Mouse (Mus musculus) liver, postnatal 0 days (tissue): ENCODE measurements around the gene Cdon. TPM values are rescaled to one million over a fixed set of nuclear protein-coding genes. Genes with fewer than 3 reads are reported as not detected.

Source experiments
- ATAC-seq: fragments of 200-750 bp; cut with Nextera tagmentation; 2 replicates; pipeline ENCODE4 v1.8.0; 2017; ENCODE audit warnings: mild to moderate bottlenecking, moderate library complexity
- DNase-seq: peaks from one replicate; pipeline ENCODE4 v3.0.0-alpha.2; 2016
- H3K27ac ChIP-seq: fragments of 300-500 bp; sonication (generic); 2 replicates; pipeline ENCODE4 v1.5.1; 2014; ENCODE audit warnings: antibody characterized with exemption, moderate library complexity, mild to moderate bottlenecking, low read depth
- H3K27me3 ChIP-seq: fragments of 300-500 bp; sonication (generic); 2 replicates; pipeline ENCODE4 v1.6.1; 2014; ENCODE audit warnings: low read length, control low read depth, mixed read lengths; ENCODE audit not compliant: insufficient read depth
- H3K36me3 ChIP-seq: fragments of 300-500 bp; sonication (generic); replicated peaks from 2 replicates; pipeline ENCODE4 v1.6.1; 2014; ENCODE audit warnings: mild to moderate bottlenecking, control low read depth, low read length, moderate library complexity, mixed read lengths; ENCODE audit not compliant: insufficient read depth
- H3K4me1 ChIP-seq: fragments of 300-500 bp; sonication (generic); 2 replicates; pipeline ENCODE4 v1.6.1; 2014; ENCODE audit warnings: antibody characterized with exemption, mild to moderate bottlenecking, control low read depth; ENCODE audit not compliant: insufficient read depth
- H3K4me2 ChIP-seq: fragments of 300-500 bp; sonication (generic); 2 replicates; pipeline ENCODE4 v1.6.1; 2014; ENCODE audit warnings: low read depth, mild to moderate bottlenecking, low read length, moderate library complexity, mixed read lengths
- H3K4me3 ChIP-seq: fragments of 300-500 bp; sonication (generic); 2 replicates; pipeline ENCODE4 v1.5.1; 2014; ENCODE audit warnings: low read depth, low read length
- H3K9ac ChIP-seq: fragments of 300-500 bp; sonication (generic); replicated peaks from 2 replicates; pipeline ENCODE4 v1.6.1; 2014; ENCODE audit warnings: mild to moderate bottlenecking, moderate library complexity
- H3K9me3 ChIP-seq: fragments of 300-500 bp; sonication (generic); 2 replicates; pipeline ENCODE4 v1.6.1; 2016; ENCODE audit warnings: mild to moderate bottlenecking, control low read depth, low read length, mixed read lengths
- CTCF ChIP-seq: sonication (generic); IDR thresholded peaks from 2 replicates; pipeline ENCODE4 v1.5.1; 2016; ENCODE audit warnings: antibody characterized with exemption, low read depth
- EP300 ChIP-seq: IDR thresholded peaks from 2 replicates; pipeline ENCODE4 v1.6.1; 2016; ENCODE audit warnings: antibody characterized with exemption, low read depth, mild to moderate bottlenecking
- WGBS: fragments of 180-500 bp; shearing (Covaris S2); extraction: QIAGEN DNeasy Blood & Tissue Kit; methylation state at CpG from one replicate; pipeline ENCODE4 v1.1.7; 2014; ENCODE audit not compliant: insufficient replicate concordance; 5-methylcytosine and 5-hydroxymethylcytosine counted together
- polyA plus RNA-seq: library from polyadenylated mRNA; unstranded; fragments of >200 nt; fragmentation: Nextera tagmentation; extraction: Ambion mirVana; gene quantifications from 2 replicates; pipeline ENCODE4 v1.2.1, GENCODE M21; 2015

Cdon gene
- polyA plus RNA-seq, 1 experiment from 2014 or later = 0.18 TPM

- Histone ChIP-seq H3K4me3 (no peak within 1 kb of the TSS), H3K27ac (no peak within 1 kb of the TSS), H3K27me3 (no peaks in the 10 kb centered on the region), H3K4me2 (no peak within 1 kb of the TSS), H3K9ac (no peak within 1 kb of the TSS), H3K36me3 (no peaks in the 10 kb centered on the region), H3K4me1 (no peaks in the 10 kb centered on the region), H3K9me3 (no peaks in the 10 kb centered on the region)
- DNase-seq (no peak), ATAC-seq (no peak)
- TF ChIP-seq CTCF (no peak), EP300 (no peak)
- 58% methylated on average over 3 of the region's 3 CpGs for WGBS
These were observed 97.2 kb downstream of the Cdon start, which contains the start of gene Gm1113 for GRCm38 (mm10) chr9:35518169-35518568. TSS of gene Gm1113 (minus strand) at chr9:35518269.

GRCm38 (mm10) chr9:35520631-35521348 lies 99.9 kb downstream of the Cdon start:
- Histone ChIP-seq H3K4me3 (no peak overlapping the region), H3K9me3 (no peaks in the 10 kb centered on the region), H3K4me1 (no peaks in the 10 kb centered on the region), H3K27ac (no peak overlapping the region), H3K36me3 (no peaks in the 10 kb centered on the region), H3K4me2 (no peak overlapping the region), H3K9ac (no peak overlapping the region), H3K27me3 (no peaks in the 10 kb centered on the region)
- TF ChIP-seq CTCF = no peak
- TF ChIP-seq EP300 = no peak
- WGBS = 57% methylated on average over 6 of the region's 6 CpGs
- no peak for ATAC-seq
- no peak for DNase-seq

DNA sequence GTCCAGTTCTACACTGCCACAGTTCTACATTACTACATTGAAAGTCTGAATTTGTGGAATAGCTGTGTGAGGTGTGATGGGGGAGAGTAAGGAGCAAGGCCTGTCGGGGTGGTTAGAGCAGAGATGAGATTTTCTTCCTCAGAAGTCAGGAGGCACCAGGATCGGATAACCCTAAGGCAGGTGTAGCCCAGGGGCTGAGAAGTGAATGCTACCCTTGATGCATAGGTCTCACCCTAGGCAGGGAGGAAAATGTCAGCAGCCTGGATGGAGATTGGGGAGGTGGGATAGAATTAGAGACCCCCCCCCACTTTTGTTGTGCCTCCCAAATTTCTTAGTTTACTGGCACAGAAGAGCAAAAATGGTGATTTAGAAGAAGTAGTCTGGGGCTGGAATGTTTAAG lies 101.3 kb downstream of the Cdon start:
- Histone ChIP-seq H3K9ac (no peak overlapping the region), H3K27me3 (no peaks in the 10 kb centered on the region), H3K4me1 (no peaks in the 10 kb centered on the region), H3K36me3 (no peaks in the 10 kb centered on the region), H3K9me3 (no peaks in the 10 kb centered on the region), H3K4me2 (no peak overlapping the region), H3K4me3 (no peak overlapping the region), H3K27ac (no peak overlapping the region)
- DNase-seq = no peak
- ATAC-seq = no peak
- 70% methylated on average over 2 of the region's 2 CpGs for WGBS
- no peak for TF ChIP-seq EP300
- no peak for TF ChIP-seq CTCF

DNA sequence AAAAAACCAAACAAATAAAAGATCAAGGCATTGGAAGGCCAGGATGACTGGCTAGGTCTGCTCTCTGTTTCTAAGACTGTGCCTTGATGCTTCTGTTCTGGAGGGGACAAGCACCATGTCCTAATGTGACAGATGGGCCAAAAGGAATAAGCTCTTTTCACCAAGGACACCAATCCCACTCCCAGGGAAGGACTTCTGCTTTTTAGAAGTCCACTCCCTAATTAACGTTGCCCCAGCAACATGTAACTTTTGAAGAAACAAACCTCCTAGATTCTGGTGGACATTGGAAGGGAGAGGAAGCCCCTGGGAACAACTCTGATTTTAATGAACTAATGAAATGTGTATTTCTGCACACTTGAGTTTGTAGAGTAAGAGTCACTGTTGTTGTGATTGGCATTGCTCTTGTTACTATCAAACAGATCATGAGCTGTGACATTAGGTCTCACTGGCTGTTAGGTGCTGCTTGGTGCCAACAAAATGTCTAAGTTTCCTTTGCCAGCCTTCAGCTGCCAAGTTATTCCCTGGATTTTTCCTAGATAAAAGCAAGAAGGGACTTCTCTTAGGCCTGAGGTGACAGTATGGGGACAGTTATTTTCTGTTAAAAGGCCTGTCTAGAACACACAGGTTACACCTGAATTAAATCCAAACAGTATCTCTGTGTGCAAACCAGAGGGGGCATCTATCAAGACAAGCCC lies 102.0 kb downstream of the Cdon start:
- no peaks in the 10 kb centered on the region for H3K9me3 ChIP-seq
- H3K4me1 ChIP-seq = no peaks in the 10 kb centered on the region
- H3K27ac ChIP-seq = no peak overlapping the region
- WGBS = 36% methylated on average over 1 of the region's 1 CpGs
- H3K4me2 ChIP-seq = no peak overlapping the region
- H3K4me3 ChIP-seq = no peak overlapping the region
- no peaks in the 10 kb centered on the region for H3K36me3 ChIP-seq
- ATAC-seq = no peak
- no peak overlapping the region for H3K9ac ChIP-seq
- H3K27me3 ChIP-seq = no peaks in the 10 kb centered on the region
- TF ChIP-seq EP300 (no peak), CTCF (no peak)
- no peak for DNase-seq

DNA sequence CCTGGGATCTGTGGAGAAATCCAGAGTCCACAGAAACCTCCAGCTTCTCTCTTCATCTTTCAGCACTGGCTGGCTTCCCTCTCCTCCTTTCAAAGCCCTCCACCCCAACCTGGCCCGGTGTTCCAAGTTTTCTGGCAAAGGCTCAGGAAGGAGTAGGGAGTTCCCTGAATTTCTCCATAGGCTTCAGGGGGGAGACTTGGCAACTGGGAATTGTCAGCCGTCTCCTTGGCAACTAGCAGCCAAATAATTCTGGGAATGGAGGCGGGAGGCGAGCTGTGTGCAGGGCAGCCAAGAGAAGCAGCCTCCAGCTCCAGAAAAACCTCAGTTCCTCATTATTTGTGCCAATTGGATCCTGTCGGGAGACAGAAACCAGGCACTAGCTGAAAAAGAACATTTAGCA lies 102.6 kb downstream of the Cdon start:
- Histone ChIP-seq H3K9ac (no peak overlapping the region), H3K4me3 (no peak overlapping the region), H3K27ac (no peak overlapping the region), H3K9me3 (no peaks in the 10 kb centered on the region), H3K4me1 (no peaks in the 10 kb centered on the region), H3K27me3 (no peaks in the 10 kb centered on the region), H3K36me3 (no peaks in the 10 kb centered on the region), H3K4me2 (no peak overlapping the region)
- no peak for DNase-seq
- WGBS = 63% methylated on average over 5 of the region's 5 CpGs
- TF ChIP-seq CTCF (no peak), EP300 (no peak)
- ATAC-seq = no peak

- Histone ChIP-seq H3K27ac (no peak overlapping the region), H3K4me1 (no peaks in the 10 kb centered on the region), H3K4me2 (no peak overlapping the region), H3K27me3 (no peaks in the 10 kb centered on the region), H3K4me3 (no peak overlapping the region), H3K9me3 (no peaks in the 10 kb centered on the region), H3K9ac (no peak overlapping the region), H3K36me3 (no peaks in the 10 kb centered on the region)
- ATAC-seq (no peak; the same call in 1 of the 2 replicates), DNase-seq (peak; percentile 62)
- TF ChIP-seq CTCF (peak; percentile 84), EP300 (no peak)
- 22% methylated on average over 7 of the region's 7 CpGs for WGBS
These were observed 103.0 kb downstream of the Cdon start for GRCm38 (mm10) chr9:35523941-35524411.
